Mouse (Mus musculus) kidney, adult 18-20 months (tissue): Measurements from ENCODE around the gene Slc22a17.

Experiments
- DNase-seq: peaks from one replicate; pipeline ENCODE4 v3.0.0; 2021

Slc22a17 gene

DNA sequence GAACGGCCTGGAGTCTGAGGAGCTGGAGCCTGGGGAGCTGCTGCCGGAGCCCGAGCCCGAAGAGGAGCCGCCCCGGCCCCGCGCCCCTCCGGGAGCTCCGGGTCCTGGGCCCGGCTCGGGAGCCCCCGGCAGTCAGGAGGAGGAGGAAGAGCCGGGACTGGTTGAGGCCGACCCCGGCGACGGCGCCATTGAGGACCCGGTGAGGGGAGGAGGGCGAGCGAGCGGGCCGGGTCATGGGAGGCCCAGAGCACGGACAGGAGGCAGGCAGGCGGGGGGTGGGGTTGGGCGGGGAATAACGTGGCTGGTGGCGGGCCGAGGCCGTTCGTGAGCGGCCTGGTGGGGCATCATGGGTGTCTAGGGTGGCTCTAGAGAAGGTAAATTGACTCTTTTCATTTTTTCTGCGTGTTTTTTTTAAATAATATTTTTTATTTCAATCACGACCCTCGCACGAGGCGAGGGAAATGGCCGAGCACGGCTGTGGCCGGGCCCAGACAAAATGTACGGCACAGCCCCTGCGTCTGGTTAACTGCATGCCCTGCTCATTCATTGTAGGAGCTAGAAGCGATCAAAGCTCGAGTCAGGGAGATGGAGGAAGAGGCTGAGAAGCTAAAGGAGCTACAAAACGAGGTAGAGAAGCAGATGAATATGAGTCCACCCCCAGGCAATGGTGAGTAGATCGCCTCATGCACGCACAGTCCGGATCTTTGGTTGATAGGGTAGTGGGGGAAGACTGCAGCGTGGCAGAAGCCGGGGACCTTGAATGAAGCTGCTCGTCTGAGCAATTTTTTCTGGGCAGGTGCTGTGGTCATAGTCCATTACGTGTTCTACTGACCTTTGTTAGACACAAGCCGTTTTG lies 18.4 kb downstream of the Slc22a17 start:
- peak; percentile 78 for DNase-seq

DNA sequence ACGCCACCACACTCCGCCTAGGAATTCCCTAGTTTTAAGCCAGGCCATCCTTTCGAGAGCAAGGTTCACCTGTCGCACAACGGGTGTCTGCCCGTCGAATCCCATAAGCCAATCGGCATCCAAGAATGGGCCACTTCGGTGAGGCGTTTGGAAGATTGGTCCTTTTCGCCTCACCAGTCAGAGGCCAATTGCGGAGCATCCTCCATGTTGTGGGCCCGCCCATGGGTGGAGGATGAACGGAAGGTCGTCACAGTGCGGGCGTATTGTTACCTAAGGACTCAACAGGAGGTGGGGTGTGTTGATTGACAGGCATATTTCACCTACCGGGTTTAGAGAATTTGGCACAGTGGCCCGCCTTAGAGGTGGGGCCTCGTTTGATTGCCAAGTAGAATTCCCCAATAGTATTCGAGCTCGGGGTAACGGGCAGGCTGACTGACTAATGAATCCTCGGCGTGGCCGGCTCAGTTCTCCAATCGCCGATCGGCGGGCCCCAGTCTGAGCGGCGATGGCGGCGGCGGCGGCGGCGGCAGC lies 19.2 kb downstream of the Slc22a17 start:
- peak; percentile 99 for DNase-seq

DNA sequence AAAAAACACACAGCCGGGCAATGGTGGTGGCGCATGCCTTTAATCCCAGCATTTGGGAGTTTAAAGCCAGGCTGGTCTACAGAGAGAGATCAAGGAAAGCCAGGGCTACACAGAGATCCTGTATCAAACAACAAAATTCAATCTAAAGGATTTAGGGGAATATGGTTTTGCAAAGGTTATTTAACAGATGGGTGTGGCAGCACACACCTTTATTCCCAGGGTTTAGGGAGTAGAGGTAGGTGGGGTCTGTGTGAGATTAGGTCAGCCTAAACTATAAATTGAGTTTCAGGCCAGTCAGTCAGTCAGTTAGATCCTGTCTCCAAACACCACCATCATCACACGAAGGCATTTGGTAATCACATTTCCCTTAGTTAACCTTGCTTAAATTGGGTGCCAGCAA lies 20.7 kb downstream of the Slc22a17 start, which contains the start of gene Pabpn1:
Gene Pabpn1 (plus strand): TSS at position 301 of the 400 bp plus-strand sequence.
- no peak for DNase-seq

DNA sequence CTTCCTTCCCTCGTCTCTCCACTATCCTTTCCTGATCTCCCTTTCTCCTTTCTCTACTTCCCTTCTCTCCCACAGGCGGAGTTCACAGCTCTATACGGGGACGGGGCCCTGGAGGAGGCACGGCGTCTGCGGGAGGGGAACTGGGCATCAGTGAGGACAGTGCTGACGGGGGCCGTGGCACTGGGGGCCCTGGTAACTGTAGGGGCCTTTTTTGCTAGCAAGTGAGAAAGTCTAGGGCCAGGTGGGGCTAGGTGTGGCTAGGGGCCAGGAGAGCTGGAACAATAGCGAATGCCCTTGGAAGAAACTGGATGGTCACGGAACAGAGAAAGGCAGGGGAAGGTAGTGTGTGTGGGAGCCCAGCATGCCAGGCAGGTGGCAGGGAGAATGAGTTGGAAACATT lies 27.6 kb downstream of the Slc22a17 start:
- no peak for DNase-seq

DNA sequence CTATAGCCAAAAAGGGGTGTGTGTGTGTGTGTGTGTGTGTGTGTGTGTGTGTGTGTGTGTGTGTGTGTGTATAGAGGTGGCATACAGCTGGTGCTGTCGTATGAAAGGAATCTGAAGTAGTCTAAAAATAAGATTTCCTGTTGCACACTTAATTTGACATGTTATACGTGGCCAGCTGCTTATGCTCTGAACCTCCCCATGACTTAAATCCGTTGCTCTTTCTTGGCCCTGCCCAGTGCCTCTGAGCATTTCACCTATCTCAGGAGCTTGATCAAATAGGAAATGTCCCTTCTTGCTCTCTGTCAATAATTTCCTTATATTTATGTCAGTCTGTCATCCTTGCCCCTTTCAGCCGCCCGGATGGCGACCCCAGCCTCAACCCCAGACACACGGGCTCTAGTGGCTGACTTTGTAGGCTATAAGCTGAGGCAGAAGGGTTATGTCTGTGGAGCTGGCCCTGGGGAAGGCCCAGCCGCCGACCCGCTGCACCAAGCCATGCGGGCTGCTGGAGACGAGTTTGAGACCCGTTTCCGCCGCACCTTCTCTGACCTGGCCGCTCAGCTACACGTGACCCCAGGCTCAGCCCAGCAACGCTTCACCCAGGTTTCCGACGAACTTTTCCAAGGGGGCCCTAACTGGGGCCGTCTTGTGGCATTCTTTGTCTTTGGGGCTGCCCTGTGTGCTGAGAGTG lies 28.8 kb downstream of the Slc22a17 start:
- no peak for DNase-seq

DNA sequence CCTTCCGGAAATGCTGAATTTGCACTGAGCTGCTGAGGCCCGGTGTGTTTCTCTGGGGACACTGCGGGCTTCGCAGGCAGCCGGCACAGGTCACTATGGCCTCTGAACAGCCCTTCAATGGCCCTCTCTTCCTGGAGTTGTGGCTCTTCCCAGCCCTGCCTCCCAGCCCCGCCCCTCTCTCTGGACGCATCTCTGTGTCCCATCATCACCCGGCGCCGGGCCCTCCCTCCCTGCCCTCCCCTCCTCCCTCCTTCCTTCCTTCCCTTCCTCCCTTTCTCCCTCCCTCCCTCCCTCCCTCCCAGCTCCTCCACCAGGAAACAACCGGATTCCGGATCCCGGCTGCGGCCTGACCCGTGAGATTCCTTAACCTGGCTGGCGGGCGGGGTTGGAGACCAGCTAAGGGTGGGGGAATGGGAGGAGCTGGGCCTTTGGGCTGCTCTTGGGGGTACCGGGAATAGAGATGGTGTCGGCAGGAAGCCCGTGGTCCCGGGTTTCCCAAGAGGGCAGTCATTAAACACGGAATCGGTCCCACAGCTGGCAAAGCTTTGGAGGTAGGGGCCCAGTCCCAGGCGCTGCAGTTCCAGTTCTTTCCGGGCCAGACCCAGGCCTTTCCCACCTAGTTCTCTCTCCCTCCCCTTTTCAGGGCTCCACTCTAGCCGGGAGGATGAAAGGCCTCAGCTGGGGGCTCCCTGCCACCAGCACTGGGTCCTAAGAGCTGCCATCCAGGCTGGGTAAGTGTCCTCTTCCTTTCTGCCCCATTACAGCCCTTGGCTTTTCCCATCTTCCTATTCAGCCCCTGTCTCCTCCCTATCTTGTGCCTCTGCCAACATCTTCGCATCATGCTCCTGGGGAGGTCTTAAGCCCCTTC lies 29.5 kb downstream of the Slc22a17 start, which contains the start of the genes Bcl2l2 and Gm20521:
Gene Bcl2l2 (plus strand): TSS at position 224 of the 868 bp plus-strand sequence.
Gene Gm20521 (plus strand): TSS at position 288 of the 868 bp plus-strand sequence.
- DNase-seq: peak; percentile 85

DNA sequence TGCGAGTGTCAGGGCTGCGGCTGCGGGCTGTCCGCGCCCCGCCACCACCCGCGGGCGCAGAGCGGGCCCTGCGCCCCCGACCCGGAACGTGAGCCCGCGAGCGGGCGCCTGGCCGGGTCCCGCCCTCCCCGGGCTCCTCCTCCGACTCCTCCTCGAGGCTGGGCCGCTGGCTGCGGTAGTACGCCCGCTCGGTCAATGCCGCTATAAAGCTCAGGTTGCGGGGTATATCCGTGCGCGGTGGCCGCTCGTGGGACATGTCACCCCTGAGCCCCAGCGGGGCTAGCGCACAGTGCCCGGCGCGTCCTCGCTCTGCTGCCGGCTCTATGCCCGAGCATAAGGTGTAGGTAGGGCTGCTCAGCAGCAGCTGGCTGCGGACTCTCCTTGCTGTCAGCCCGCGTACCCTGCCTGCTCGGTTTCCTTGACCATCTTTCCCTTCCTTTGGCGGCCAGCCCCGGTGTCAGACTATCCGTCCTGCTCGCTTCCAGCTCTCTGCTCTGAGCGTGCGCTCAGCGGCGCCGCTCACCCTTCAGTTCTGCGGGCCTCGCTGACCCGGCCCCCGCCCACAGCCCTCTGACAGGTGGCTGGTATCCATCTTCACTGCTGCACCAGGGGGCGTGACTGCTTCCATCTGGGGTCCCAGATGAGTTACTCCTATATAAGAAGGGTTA lies 35.8 kb downstream of the Slc22a17 start, which contains the start of gene Ppp1r3e:
Gene Ppp1r3e (minus strand): TSS at position 503 of the 668 bp plus-strand sequence.
- peak; percentile 87 for DNase-seq

DNA sequence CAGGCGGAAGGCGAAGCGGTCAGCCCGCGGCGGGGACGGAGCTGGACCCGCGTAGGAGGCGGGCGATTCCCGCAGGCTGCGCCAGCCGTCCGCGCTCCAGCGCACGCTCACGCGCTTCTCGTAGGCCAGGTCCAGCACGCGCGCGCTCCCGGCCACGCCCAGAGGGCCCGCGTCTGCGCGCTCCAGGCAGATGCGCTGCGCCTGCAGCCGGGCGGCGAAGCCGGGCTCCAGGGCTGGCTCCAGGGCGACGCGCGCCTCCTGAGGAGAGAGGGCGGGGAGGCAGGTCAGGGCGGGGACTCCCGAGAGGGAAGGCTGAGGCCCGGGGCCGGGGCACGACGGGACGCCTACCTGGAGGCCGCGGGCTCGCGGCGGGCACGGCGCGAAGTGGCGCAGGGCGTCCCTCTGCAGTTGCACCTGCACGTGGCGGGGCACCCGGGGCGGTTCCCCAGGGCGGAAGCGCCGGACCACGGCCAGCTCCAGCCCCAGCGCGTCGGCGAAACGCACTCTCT lies 36.3 kb downstream of the Slc22a17 start:
- peak; percentile 90 for DNase-seq

DNA sequence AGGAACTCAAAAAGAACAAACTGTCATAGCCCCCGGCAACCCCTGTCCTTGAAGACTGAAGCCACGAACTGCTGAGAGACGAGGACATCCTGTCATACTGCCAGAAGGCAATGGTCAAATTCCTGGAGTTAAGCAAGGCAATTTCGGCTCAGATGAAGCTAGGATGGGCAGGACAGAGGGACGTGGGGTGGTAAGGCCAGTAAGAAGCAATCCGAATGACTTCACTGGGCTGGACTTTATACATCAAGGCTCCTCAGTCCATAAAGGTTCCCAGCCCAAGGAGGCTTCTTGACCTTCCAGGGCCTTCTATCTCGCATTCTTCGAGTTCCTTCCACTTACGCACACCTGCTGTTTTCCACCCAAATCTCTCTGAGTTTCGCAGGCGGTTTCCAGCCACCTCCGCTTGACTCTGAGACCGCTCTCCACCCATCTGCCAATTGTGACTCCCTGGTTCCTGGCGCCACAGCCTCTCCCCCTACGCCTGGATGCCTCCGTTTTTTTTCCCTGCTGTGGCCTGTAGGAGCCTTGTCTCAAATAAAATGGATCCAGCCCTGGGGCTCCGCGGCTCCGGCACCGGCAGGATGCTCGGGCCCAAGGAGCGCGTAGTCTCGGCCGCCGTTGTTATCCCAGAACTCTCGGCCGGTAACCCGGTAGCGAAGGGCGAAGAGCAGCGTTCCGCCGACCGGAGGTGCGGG lies 36.9 kb downstream of the Slc22a17 start:
- DNase-seq: no peak

DNA sequence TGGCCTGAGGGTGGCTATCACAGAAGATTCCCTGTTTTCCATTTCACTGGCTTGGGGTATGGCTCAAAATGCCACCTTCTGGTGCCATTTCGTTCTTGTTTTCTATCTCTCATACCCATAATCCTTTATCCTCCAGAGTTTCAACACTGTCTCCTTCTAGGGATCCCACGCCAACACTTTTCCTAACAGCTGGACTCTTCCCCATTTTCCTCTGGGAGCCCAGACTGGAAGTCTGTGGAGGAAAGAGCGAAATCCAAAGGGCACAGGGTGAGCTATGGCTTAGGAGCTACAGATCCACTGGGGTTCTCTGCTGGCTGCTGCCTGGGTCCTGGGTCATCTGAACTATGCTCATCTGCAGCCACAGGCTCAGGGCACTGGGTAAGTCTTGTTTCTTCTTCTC lies 38.8 kb downstream of the Slc22a17 start:
- DNase-seq: no peak

DNA sequence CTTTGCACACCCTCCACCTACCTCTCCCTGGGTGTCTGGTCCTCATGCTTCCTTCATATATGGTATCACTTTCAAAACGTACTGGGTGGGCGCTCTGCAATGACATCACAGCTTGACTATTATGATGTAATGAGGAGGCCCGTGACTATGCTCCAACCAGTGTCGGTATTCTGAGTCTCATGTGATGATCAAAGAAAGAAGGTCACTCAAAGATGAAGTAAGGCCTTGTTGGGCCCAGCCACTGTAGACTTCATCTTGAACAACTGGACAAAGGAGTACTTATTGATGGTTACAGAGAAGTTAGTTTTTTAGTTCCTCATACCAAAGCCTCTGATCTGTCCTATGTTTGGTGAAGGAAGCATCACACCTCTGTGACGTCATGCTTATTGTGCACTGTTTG lies 42.1 kb downstream of the Slc22a17 start, which contains the start of gene Homez:
Gene Homez (minus strand): TSS at position 101 of the 400 bp plus-strand sequence.
- DNase-seq: no peak

DNA sequence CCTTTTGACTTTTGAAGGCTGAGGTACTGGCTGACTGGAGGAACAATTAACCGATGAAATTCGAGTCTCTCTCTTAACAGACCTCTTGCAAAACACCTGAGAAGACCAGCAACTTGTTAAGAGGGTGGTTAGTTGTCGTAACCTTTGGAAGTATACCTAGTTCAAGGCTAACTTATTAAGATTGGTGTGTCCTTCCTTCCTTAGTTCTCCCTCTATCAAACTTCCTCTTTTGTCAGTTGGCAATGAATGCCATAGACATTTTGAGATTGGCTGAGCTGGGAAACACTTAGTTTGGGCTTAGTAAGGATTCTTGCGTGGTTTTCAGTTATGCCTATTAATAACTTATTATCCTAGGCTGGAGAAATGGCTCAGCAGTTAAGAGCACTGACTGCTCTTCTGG lies 44.9 kb downstream of the Slc22a17 start:
- DNase-seq: no peak

DNA sequence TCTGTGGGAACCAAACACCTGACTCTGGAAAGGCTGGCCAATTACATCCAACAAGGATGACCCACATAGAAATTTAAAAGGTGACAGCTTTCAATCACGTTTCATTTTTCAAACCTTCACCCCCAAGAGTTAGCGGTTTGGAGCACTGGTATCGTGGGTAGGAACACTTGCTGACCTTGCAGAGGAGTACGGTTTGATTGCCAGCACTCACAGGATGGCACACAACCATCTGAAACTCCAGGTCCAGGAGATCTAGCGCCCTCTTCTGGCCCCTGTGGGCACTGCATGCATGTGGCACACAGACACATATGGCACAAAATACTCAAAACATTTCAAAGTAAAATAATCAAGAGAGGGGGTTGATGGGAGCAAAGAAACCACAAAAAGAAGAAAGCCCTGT lies 46.0 kb downstream of the Slc22a17 start:
- no peak for DNase-seq

DNA sequence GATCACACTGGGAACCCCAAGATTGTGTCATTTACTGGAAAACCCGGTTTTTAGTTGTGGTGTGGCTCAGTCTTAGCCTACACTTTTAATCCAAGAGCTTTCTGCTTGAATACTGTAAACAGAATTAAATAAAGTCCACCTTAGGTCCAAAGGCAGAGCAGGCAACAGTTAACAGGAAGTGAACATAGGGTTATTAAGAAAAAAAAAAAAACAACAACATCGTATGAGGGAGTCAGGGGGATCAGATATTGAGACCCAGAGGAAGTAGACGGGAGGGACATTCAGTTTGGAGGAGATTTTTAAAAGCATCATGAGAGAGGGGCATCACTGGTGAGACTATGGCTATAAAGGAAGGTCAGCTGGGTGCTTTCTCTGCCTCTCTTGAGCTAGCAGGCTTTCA lies 46.7 kb downstream of the Slc22a17 start:
- no peak for DNase-seq

DNA sequence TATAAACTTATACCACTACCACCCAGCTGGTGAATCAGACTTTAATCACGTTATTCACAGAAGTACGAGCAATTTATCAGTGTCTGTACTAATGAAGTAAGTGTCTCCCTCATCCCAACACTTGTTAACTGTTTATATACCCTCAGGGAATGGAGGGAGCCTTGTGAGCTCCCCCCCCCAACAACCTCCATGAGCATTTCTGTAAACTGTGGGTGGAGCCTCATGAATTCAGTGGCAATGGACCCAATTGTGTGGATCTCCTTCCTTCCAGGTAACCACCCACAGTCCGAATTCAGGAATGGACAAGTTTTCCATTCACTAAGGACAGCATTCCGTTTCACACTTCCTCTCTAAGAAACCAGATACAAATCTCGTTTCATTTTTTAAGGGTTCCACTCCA lies 47.3 kb downstream of the Slc22a17 start:
- DNase-seq: no peak

DNA sequence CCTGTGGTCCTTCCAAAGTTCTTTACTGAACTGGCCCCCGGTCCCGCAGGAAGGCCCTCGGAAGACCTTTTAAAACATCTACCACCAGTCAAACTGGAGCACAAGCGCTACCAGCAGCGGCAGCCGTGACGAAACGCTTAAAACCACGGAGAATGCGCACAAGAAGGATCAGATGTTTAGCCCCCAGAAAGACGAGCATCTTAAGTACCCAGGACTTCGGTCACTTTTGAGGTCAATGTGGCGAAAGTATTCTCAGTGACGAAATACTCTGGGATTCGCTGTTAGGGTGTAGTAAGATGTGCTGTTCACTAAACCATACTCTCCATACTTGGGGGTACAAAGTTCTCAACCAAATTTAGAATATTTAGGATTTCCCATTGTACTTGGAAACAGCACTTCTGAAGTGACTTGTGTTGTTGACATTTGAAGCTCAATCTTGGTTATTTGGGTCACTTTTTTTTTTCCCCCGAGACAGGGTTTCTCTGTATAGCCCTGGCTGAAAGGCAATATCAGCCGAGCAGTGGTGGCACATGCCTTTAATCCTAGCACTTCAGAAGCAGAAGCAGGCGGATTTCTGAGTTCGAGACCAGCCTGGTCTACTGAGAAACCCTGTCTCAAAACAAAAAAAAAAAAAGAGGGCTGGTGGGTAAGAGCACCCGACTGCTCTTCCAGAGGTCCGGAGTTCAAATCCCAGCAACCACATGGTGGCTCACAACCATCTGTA lies 48.5 kb downstream of the Slc22a17 start:
- no peak for DNase-seq

DNA sequence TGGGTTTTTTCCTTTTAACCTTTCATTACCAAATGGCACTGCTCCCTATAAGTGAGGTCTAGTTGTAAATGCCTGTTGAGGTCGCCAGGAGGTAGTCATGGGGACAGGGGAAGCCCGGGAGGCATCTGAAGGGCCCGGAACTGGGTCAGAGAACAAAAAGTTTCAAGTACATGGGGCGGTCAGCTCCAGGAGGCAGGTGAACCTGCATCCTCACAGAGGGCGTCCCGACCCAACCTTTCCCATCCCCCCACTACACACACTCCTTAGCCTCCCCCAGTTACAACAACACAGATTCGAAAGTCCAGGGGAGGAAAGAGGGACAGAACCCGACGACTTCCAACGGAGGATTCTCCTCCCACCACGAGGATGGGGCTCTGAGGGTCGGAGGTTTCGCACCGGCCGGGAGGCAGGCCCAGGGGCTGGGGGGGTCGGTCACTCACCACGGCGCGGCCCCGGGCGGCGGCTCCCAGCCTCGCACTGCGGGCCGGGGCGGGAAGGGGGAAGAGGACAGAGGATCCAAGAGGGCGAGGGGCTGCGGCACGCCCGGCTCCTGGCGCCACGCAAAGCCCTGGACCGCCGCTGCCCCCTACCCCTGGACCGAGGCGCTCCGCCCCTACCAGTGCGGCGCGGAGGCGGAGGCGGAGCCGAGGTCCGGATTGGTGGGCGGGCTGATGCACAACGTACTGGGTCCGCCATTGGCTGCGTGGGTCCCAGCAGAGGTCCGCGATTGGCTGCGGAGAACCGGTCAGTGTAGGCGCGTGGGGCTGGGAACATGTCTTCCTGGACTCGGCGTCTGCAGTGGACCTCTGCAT lies 49.2 kb downstream of the Slc22a17 start:
- DNase-seq: peak; percentile 92

DNA sequence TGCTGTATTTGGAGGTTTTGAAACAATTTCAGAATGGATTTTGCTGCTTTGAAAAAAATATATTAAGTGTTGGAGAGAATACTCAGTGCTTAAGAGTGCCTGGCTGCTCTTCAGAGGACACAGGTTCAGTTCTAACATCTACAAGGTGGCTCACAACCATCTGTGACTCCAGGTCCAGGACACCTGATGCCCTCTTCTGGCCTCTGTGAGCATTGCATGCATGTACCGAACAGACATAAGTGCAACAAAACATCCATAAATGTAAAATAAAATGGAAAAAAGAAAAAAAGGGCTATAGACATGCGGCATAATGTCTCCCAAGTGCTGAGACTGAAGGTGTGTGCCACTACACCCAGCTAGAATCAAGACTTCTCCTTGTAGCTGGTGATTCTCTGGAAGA lies 52.4 kb downstream of the Slc22a17 start:
- DNase-seq: peak; percentile 77

DNA sequence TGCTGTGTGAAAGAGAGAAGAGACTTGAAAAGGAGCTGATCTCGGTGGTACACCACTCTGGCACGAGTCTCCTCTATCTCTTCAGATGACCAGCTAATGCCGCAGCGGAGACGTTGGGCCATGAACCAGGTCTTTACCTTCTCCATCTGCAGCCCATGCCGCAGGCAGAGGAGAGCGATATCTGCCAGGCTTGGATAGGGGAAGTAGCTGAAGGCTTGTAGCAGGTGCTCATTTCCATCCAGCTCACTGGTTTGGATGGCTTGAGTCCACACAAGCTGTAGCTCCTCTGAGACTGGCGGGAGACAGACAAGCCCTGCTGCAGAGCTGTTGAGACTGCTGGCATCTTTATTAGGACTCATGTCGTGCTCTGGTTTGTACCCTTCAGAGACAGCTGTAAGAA lies 55.0 kb downstream of the Slc22a17 start:
- DNase-seq: no peak
